Mouse (Mus musculus) thymus, adult 2 months (tissue): ENCODE measurements around the gene Arhgef33.

Experiments
- CTCF ChIP-seq: fragments of 200-500 bp; IDR thresholded peaks from 2 replicates; pipeline ENCODE4 v1.5.1; 2012; ENCODE audit warnings: mild to moderate bottlenecking, control low read depth, low read length, moderate library complexity, borderline replicate concordance; ENCODE audit not compliant: control insufficient read depth, poor library complexity, insufficient read depth; ENCODE audit errors: extremely low read depth
- POLR2A ChIP-seq: fragments of 200-500 bp; IDR thresholded peaks from 2 replicates; pipeline ENCODE4 v1.6.1; 2012; ENCODE audit warnings: mild to moderate bottlenecking, low read length, control low read depth, moderate library complexity; ENCODE audit not compliant: control insufficient read depth, poor library complexity, insufficient read depth; ENCODE audit errors: extremely low read depth

GRCm38 (mm10) chr17:80298844-80299243 lies 8.4 kb upstream of the Arhgef33 start:
- no peak for TF ChIP-seq POLR2A
- TF ChIP-seq CTCF = no peak
